Mouse (Mus musculus): ENCODE data around the gene Mlxipl.

- TF ChIP-seq CTCF (IDR thresholded peaks at IDR 0.05; ENCODE audit: extremely low read depth, insufficient read length, insufficient replicate concordance, low read depth, low read length) (peak; percentile 74), POLR2A (IDR thresholded peaks at IDR 0.05; ENCODE audit: low read depth, low read length) (no peak)
Measured at GRCm38 (mm10) chr5:135077564-135078481, 11.9 kb upstream of the Mlxipl start, which contains the start of gene Vps37d.
